Mouse (Mus musculus) forebrain, embryonic 10.5 days (tissue): ENCODE results near the gene Ccdc157. TPM values are rescaled to one million over a fixed set of nuclear protein-coding genes. Genes with fewer than 3 reads are reported as not detected.
"Not testable (repeated sequence)": the region's sequence is repeated elsewhere in the genome, so short reads cannot be mapped to it uniquely, and the experiment has no call there.

Experiments
- DNase-seq: peaks from one replicate; pipeline ENCODE4 v3.0.0-alpha.2; 2017; ENCODE audit warnings: low spot score; ENCODE audit errors: extremely low spot score
- H3K27ac ChIP-seq: fragments of 300-500 bp; sonication (generic); 2 replicates; pipeline ENCODE4 v1.5.1; 2016; ENCODE audit warnings: mild to moderate bottlenecking
- H3K27me3 ChIP-seq: fragments of 300-500 bp; sonication (generic); 2 replicates; pipeline ENCODE4 v1.6.1; 2016; ENCODE audit warnings: mild to moderate bottlenecking; ENCODE audit not compliant: poor library complexity, severe bottlenecking
- H3K36me3 ChIP-seq: fragments of 300-500 bp; sonication (generic); replicated peaks from 2 replicates; pipeline ENCODE4 v1.6.1; 2016; ENCODE audit warnings: mild to moderate bottlenecking, moderate library complexity
- H3K4me1 ChIP-seq: fragments of 300-500 bp; sonication (generic); 2 replicates; pipeline ENCODE4 v1.6.1; 2016
- H3K4me3 ChIP-seq: fragments of 300-500 bp; sonication (generic); 2 replicates; pipeline ENCODE4 v1.5.1; 2016; ENCODE audit warnings: mild to moderate bottlenecking, moderate library complexity
- H3K9me3 ChIP-seq: fragments of 300-500 bp; sonication (generic); 2 replicates; pipeline ENCODE4 v1.6.1; 2016; ENCODE audit warnings: mild to moderate bottlenecking, moderate library complexity
- WGBS: fragments of 180-500 bp; shearing (Covaris S2); methylation state at CpG from one replicate; pipeline ENCODE4 v1.1.7; 2016; 5-methylcytosine and 5-hydroxymethylcytosine counted together
- polyA plus RNA-seq: library from polyadenylated mRNA; unstranded; fragments of >200 nt; fragmentation: Nextera tagmentation; extraction: Ambion mirVana; gene quantifications from 2 replicates; pipeline ENCODE4 v1.2.1, GENCODE M21; 2016

Gene Ccdc157
- polyA plus RNA-seq, 1 experiment from 2014 or later = 7.8 TPM

- no peak overlapping the region for H3K4me3 ChIP-seq
- H3K4me1 ChIP-seq = peaks cover 23% of the 10 kb centered on the region
- DNase-seq = no peak
- no peak overlapping the region for H3K27ac ChIP-seq
- H3K27me3 ChIP-seq = no peaks in the 10 kb centered on the region
- H3K9me3 ChIP-seq = no peaks in the 10 kb centered on the region
- H3K36me3 ChIP-seq = no peaks in the 10 kb centered on the region
Observed at GRCm38 (mm10) chr11:4193420-4193819, 33.3 kb upstream of the Ccdc157 start.

GRCm38 (mm10) chr11:4192757-4193156 lies 32.7 kb upstream of the Ccdc157 start:
- Histone ChIP-seq H3K4me3 (no peak overlapping the region), H3K36me3 (no peaks in the 10 kb centered on the region), H3K27me3 (peaks cover 6% of the 10 kb centered on the region), H3K9me3 (no peaks in the 10 kb centered on the region), H3K27ac (no peak overlapping the region), H3K4me1 (peaks cover 27% of the 10 kb centered on the region)
- WGBS = 78% methylated on average over 3 of the region's 3 CpGs
- no peak for DNase-seq

- Histone ChIP-seq H3K4me3 (no peak overlapping the region), H3K27ac (no peak overlapping the region), H3K4me1 (peaks cover 40% of the 10 kb centered on the region), H3K27me3 (peaks cover 10% of the 10 kb centered on the region), H3K36me3 (no peaks in the 10 kb centered on the region), H3K9me3 (no peaks in the 10 kb centered on the region)
- WGBS = 87% methylated on average over 3 of the region's 3 CpGs
- DNase-seq = no peak
Observed at GRCm38 (mm10) chr11:4190677-4191076, 30.6 kb upstream of the Ccdc157 start.

- peaks cover 2% of the 10 kb centered on the region; the same call in 1 of the 2 replicates for H3K36me3 ChIP-seq
- H3K4me3 ChIP-seq = no peak overlapping the region
- H3K4me1 ChIP-seq = peaks cover 40% of the 10 kb centered on the region
- peaks cover 10% of the 10 kb centered on the region for H3K27me3 ChIP-seq
- WGBS = 87% methylated on average over 6 of the region's 6 CpGs
- no peaks in the 10 kb centered on the region for H3K9me3 ChIP-seq
- no peak overlapping the region for H3K27ac ChIP-seq
- DNase-seq = no peak
Observed at GRCm38 (mm10) chr11:4189182-4189581, 29.1 kb upstream of the Ccdc157 start.

GRCm38 (mm10) chr11:4187318-4187700 lies 27.2 kb upstream of the Ccdc157 start:
- Histone ChIP-seq H3K4me1 (peaks cover 40% of the 10 kb centered on the region), H3K9me3 (no peaks in the 10 kb centered on the region), H3K27ac (peak overlapping the region; percentile 87), H3K27me3 (peaks cover 10% of the 10 kb centered on the region), H3K4me3 (peak overlapping the region; percentile 82), H3K36me3 (peaks cover 21% of the 10 kb centered on the region)
- 14% methylated on average over 9 of the region's 9 CpGs for WGBS
- DNase-seq = no peak

GRCm38 (mm10) chr11:4186486-4187317 lies 26.6 kb upstream of the Ccdc157 start, which contains the start of gene Tbc1d10a:
Gene Tbc1d10a, plus strand, starts transcription at chr11:4186789.
- Histone ChIP-seq H3K4me1 (peaks cover 37% of the 10 kb centered on the region), H3K4me3 (peak within 1 kb of the TSS; percentile 82), H3K36me3 (peaks cover 27% of the 10 kb centered on the region), H3K9me3 (no peaks in the 10 kb centered on the region), H3K27ac (peak within 1 kb of the TSS; percentile 87), H3K27me3 (peaks cover 10% of the 10 kb centered on the region)
- peak; percentile 97 for DNase-seq
- WGBS = under 1% methylated on average over 70 of the region's 71 CpGs

- peaks cover 24% of the 10 kb centered on the region for H3K4me1 ChIP-seq
- peaks cover 39% of the 10 kb centered on the region for H3K36me3 ChIP-seq
- not testable (repeated sequence) for H3K27ac ChIP-seq, H3K9me3 ChIP-seq, DNase-seq, H3K4me3 ChIP-seq
- H3K27me3 ChIP-seq = peaks cover 10% of the 10 kb centered on the region
- 92% methylated on average over 6 of the region's 6 CpGs for WGBS
Observed at GRCm38 (mm10) chr11:4185480-4185879, 25.4 kb upstream of the Ccdc157 start.

GRCm38 (mm10) chr11:4184251-4184952 lies 24.3 kb upstream of the Ccdc157 start:
- peaks cover 17% of the 10 kb centered on the region for H3K4me1 ChIP-seq
- H3K27ac ChIP-seq = no peak overlapping the region
- H3K27me3 ChIP-seq = peaks cover 10% of the 10 kb centered on the region
- WGBS = 76% methylated on average over 4 of the region's 4 CpGs
- no peaks in the 10 kb centered on the region for H3K9me3 ChIP-seq
- DNase-seq = no peak
- H3K36me3 ChIP-seq = peaks cover 50% of the 10 kb centered on the region
- H3K4me3 ChIP-seq = no peak overlapping the region

GRCm38 (mm10) chr11:4183511-4183910 lies 23.4 kb upstream of the Ccdc157 start:
- Histone ChIP-seq H3K27me3 (peaks cover 10% of the 10 kb centered on the region), H3K36me3 (peaks cover 59% of the 10 kb centered on the region), H3K4me1 (peaks cover 17% of the 10 kb centered on the region)

GRCm38 (mm10) chr11:4182061-4182460 lies 22.0 kb upstream of the Ccdc157 start:
- Histone ChIP-seq H3K4me1 (peaks cover 6% of the 10 kb centered on the region), H3K9me3 (no peaks in the 10 kb centered on the region), H3K27ac (no peak overlapping the region), H3K4me3 (no peak overlapping the region), H3K27me3 (no peaks in the 10 kb centered on the region), H3K36me3 (peaks cover 73% of the 10 kb centered on the region)
- WGBS = 20% methylated on average over 1 of the region's 1 CpGs
- DNase-seq = no peak

More at GRCm38 (mm10) chr11:4183511-4183910, 23.4 kb upstream of the Ccdc157 start:
- H3K27ac ChIP-seq = no peak overlapping the region
- no peaks in the 10 kb centered on the region for H3K9me3 ChIP-seq
- H3K4me3 ChIP-seq = no peak overlapping the region
- DNase-seq = no peak

- WGBS = 91% methylated on average over 4 of the region's 4 CpGs
- Histone ChIP-seq H3K4me1 (no peaks in the 10 kb centered on the region), H3K9me3 (no peaks in the 10 kb centered on the region), H3K27me3 (no peaks in the 10 kb centered on the region), H3K4me3 (no peak overlapping the region), H3K27ac (no peak overlapping the region), H3K36me3 (peaks cover 100% of the 10 kb centered on the region)
- DNase-seq = no peak
Observed at GRCm38 (mm10) chr11:4177716-4178115, 17.6 kb upstream of the Ccdc157 start.

GRCm38 (mm10) chr11:4174586-4174985 lies 14.5 kb upstream of the Ccdc157 start:
- WGBS = 96% methylated on average over 5 of the region's 5 CpGs
- DNase-seq = no peak

GRCm38 (mm10) chr11:4166467-4167090 lies 6.5 kb upstream of the Ccdc157 start:
- 96% methylated on average over 7 of the region's 7 CpGs for WGBS
- Histone ChIP-seq H3K4me3 (no peak overlapping the region), H3K9me3 (no peaks in the 10 kb centered on the region), H3K27me3 (no peaks in the 10 kb centered on the region), H3K27ac (no peak overlapping the region), H3K4me1 (peaks cover 28% of the 10 kb centered on the region), H3K36me3 (peaks cover 99% of the 10 kb centered on the region)
- no peak for DNase-seq

More at GRCm38 (mm10) chr11:4174586-4174985, 14.5 kb upstream of the Ccdc157 start:
- Histone ChIP-seq H3K27me3 (no peaks in the 10 kb centered on the region), H3K9me3 (no peaks in the 10 kb centered on the region), H3K4me3 (no peak overlapping the region), H3K27ac (no peak overlapping the region), H3K36me3 (peaks cover 100% of the 10 kb centered on the region), H3K4me1 (no peaks in the 10 kb centered on the region)
